Mouse (Mus musculus): ENCODE data around the gene Nxnl2. TPM values are rescaled to one million over a fixed set of nuclear protein-coding genes. Genes with fewer than 3 reads are reported as not detected.
"Not testable (repeated sequence)": the region's sequence is repeated elsewhere in the genome, so short reads cannot be mapped to it uniquely, and the experiment has no call there.

Nxnl2 gene
- polyA plus RNA-seq, 1 experiment from 2014 or later = 1.1 TPM

- H3K4me1 ChIP-seq (replicated peaks); H3K27me3 ChIP-seq (replicated peaks); H3K36me3 ChIP-seq; H3K27ac ChIP-seq (ENCODE audit: poor library complexity, severe bottlenecking); H3K4me3 ChIP-seq; ATAC-seq (ENCODE audit: insufficient number of reproducible peaks, low FRiP score); H3K4me2 ChIP-seq; H3K9ac ChIP-seq; H3K9me3 ChIP-seq (replicated peaks): not testable (repeated sequence)
- 87% methylated on average over 11 of the region's 11 CpGs for WGBS
Measured at GRCm38 (mm10) chr13:51204081-51204480, 33.3 kb downstream of the Nxnl2 start.

GRCm38 (mm10) chr13:51207965-51208364, 37.1 kb downstream of the Nxnl2 start:
- Histone ChIP-seq H3K27ac (ENCODE audit: poor library complexity, severe bottlenecking) (no peak overlapping the region), H3K9me3 (replicated peaks) (no peaks in the 10 kb centered on the region), H3K27me3 (replicated peaks) (no peaks in the 10 kb centered on the region), H3K4me1 (replicated peaks) (no peaks in the 10 kb centered on the region), H3K9ac (no peak overlapping the region), H3K4me3 (no peak overlapping the region), H3K36me3 (no peaks in the 10 kb centered on the region), H3K4me2 (no peak overlapping the region)
- no peak for ATAC-seq (ENCODE audit: insufficient number of reproducible peaks, low FRiP score)
- WGBS = 64% methylated on average over 12 of the region's 12 CpGs

- no peak overlapping the region for H3K4me3 ChIP-seq
- no peaks in the 10 kb centered on the region for H3K9me3 ChIP-seq (replicated peaks)
- no peaks in the 10 kb centered on the region for H3K36me3 ChIP-seq
- no peak overlapping the region for H3K4me2 ChIP-seq
- H3K4me1 ChIP-seq (replicated peaks) = no peaks in the 10 kb centered on the region
- no peak overlapping the region for H3K9ac ChIP-seq
- ATAC-seq (ENCODE audit: insufficient number of reproducible peaks, low FRiP score) = peak; percentile 63; the same call in 1 of the 2 replicates
- H3K27ac ChIP-seq (ENCODE audit: poor library complexity, severe bottlenecking) = no peak overlapping the region
- H3K27me3 ChIP-seq (replicated peaks) = no peaks in the 10 kb centered on the region
- 53% methylated on average over 18 of the region's 18 CpGs for WGBS
Measured at GRCm38 (mm10) chr13:51208378-51209100, 37.7 kb downstream of the Nxnl2 start.

- Histone ChIP-seq H3K4me3 (no peak overlapping the region), H3K4me2 (no peak overlapping the region), H3K9me3 (replicated peaks) (no peaks in the 10 kb centered on the region), H3K9ac (no peak overlapping the region), H3K4me1 (replicated peaks) (no peaks in the 10 kb centered on the region), H3K27ac (ENCODE audit: poor library complexity, severe bottlenecking) (no peak overlapping the region), H3K27me3 (replicated peaks) (no peaks in the 10 kb centered on the region), H3K36me3 (no peaks in the 10 kb centered on the region)
- WGBS = 65% methylated on average over 5 of the region's 5 CpGs
- ATAC-seq (ENCODE audit: insufficient number of reproducible peaks, low FRiP score) = no peak
Measured at GRCm38 (mm10) chr13:51210639-51211038, 39.8 kb downstream of the Nxnl2 start.

GRCm38 (mm10) chr13:51214746-51215145, 43.9 kb downstream of the Nxnl2 start:
- no peak overlapping the region for H3K27ac ChIP-seq (ENCODE audit: poor library complexity, severe bottlenecking)

GRCm38 (mm10) chr13:51220897-51221296, 50.1 kb downstream of the Nxnl2 start:
- Histone ChIP-seq H3K4me3 (no peak overlapping the region), H3K9ac (no peak overlapping the region), H3K27ac (ENCODE audit: poor library complexity, severe bottlenecking) (no peak overlapping the region), H3K9me3 (replicated peaks) (no peaks in the 10 kb centered on the region; the same call in none of the 2 replicates), H3K36me3 (no peaks in the 10 kb centered on the region), H3K4me1 (replicated peaks) (peaks cover 7% of the 10 kb centered on the region; the same call in 1 of the 2 replicates), H3K27me3 (replicated peaks) (no peaks in the 10 kb centered on the region), H3K4me2 (no peak overlapping the region)
- 84% methylated on average over 4 of the region's 4 CpGs for WGBS
- ATAC-seq (ENCODE audit: insufficient number of reproducible peaks, low FRiP score) = no peak

More at GRCm38 (mm10) chr13:51214746-51215145, 43.9 kb downstream of the Nxnl2 start:
- Histone ChIP-seq H3K36me3 (no peaks in the 10 kb centered on the region), H3K4me2 (no peak overlapping the region), H3K4me1 (replicated peaks) (no peaks in the 10 kb centered on the region), H3K27me3 (replicated peaks) (no peaks in the 10 kb centered on the region), H3K9me3 (replicated peaks) (no peaks in the 10 kb centered on the region), H3K4me3 (no peak overlapping the region), H3K9ac (no peak overlapping the region)
- WGBS = 60% methylated on average over 2 of the region's 2 CpGs
- no peak for ATAC-seq (ENCODE audit: insufficient number of reproducible peaks, low FRiP score)

- H3K9ac ChIP-seq = no peak overlapping the region
- H3K4me1 ChIP-seq (replicated peaks) = peaks cover 7% of the 10 kb centered on the region; the same call in 1 of the 2 replicates
- WGBS = 67% methylated on average over 12 of the region's 12 CpGs
- H3K9me3 ChIP-seq (replicated peaks) = no peaks in the 10 kb centered on the region; the same call in none of the 2 replicates
- H3K4me3 ChIP-seq = no peak overlapping the region
- no peak overlapping the region for H3K27ac ChIP-seq (ENCODE audit: poor library complexity, severe bottlenecking)
- no peaks in the 10 kb centered on the region for H3K27me3 ChIP-seq (replicated peaks)
- ATAC-seq (ENCODE audit: insufficient number of reproducible peaks, low FRiP score) = no peak
- H3K4me2 ChIP-seq = no peak overlapping the region
- no peaks in the 10 kb centered on the region for H3K36me3 ChIP-seq
Measured at GRCm38 (mm10) chr13:51221425-51222160, 50.8 kb downstream of the Nxnl2 start.

Small RNAs within 50 kb of the gene (microRNA-seq; reads per million reads assigned to microRNA genes)
- gene Gm44341 = not detected

Other genes with a start within 250 kb of the Nxnl2 start
- gene Spin1, start 70.1 kb upstream of the Nxnl2 start, polyA plus RNA-seq (2016; fragmentation: Nextera tagmentation; extraction: Ambion mirVana) = 63.4 and 68.1 TPM in 2 replicates
- 18.7 and 19.3 TPM in 2 replicates for gene S1pr3, start 237.6 kb downstream of the Nxnl2 start, polyA plus RNA-seq (2016; fragmentation: Nextera tagmentation; extraction: Ambion mirVana)